Mouse (Mus musculus) hindbrain, embryonic 16.5 days (tissue): ENCODE results near the gene 9130023H24Rik. TPM values are rescaled to one million over a fixed set of nuclear protein-coding genes. Genes with fewer than 3 reads are reported as not detected.

Experiments used
- ATAC-seq: fragments of 200-750 bp; cut with Nextera tagmentation; 2 replicates; pipeline ENCODE4 v1.8.0; 2017; ENCODE audit warnings: moderate TSS enrichment, moderate library complexity
- H3K27ac ChIP-seq: fragments of 300-500 bp; sonication (generic); 2 replicates; pipeline ENCODE4 v1.5.1; 2014; ENCODE audit warnings: low read depth, mild to moderate bottlenecking, control low read depth, low read length, moderate library complexity
- H3K27me3 ChIP-seq: fragments of 300-500 bp; sonication (generic); replicated peaks from 2 replicates; pipeline ENCODE4 v1.6.1; 2014; ENCODE audit warnings: low read length; ENCODE audit not compliant: control insufficient read depth, insufficient read depth
- H3K36me3 ChIP-seq: fragments of 300-500 bp; sonication (generic); 2 replicates; pipeline ENCODE4 v1.6.1; 2014; ENCODE audit warnings: mild to moderate bottlenecking, low read length, moderate library complexity, mixed read lengths; ENCODE audit not compliant: control insufficient read depth, insufficient read depth
- H3K4me1 ChIP-seq: fragments of 300-500 bp; sonication (generic); 2 replicates; pipeline ENCODE4 v1.6.1; 2014; ENCODE audit warnings: low read depth, low read length; ENCODE audit not compliant: control insufficient read depth, insufficient read depth
- H3K4me2 ChIP-seq: fragments of 300-500 bp; sonication (generic); 2 replicates; pipeline ENCODE4 v1.6.1; 2014; ENCODE audit warnings: mild to moderate bottlenecking, low read length, control low read depth, moderate library complexity
- H3K4me3 ChIP-seq: fragments of 300-500 bp; sonication (generic); 2 replicates; pipeline ENCODE4 v1.5.1; 2014; ENCODE audit warnings: mild to moderate bottlenecking, low read length, control low read depth, moderate library complexity
- H3K9ac ChIP-seq: fragments of 300-500 bp; sonication (generic); 2 replicates; pipeline ENCODE4 v1.6.1; 2014; ENCODE audit warnings: low read depth, mild to moderate bottlenecking, control low read depth, low read length, moderate library complexity
- H3K9me3 ChIP-seq: fragments of 300-500 bp; sonication (generic); 2 replicates; pipeline ENCODE4 v1.6.1; 2014; ENCODE audit warnings: mild to moderate bottlenecking, low read length, moderate library complexity; ENCODE audit not compliant: control insufficient read depth
- WGBS: fragments of 180-500 bp; shearing (Covaris S2); extraction: QIAGEN DNeasy Blood & Tissue Kit; methylation state at CpG from one replicate; pipeline ENCODE4 v1.1.7; 2014; 5-methylcytosine and 5-hydroxymethylcytosine counted together
- polyA plus RNA-seq: library from polyadenylated mRNA; unstranded; fragments of >200 nt; fragmentation: Nextera tagmentation; extraction: Ambion mirVana; gene quantifications from 2 replicates; pipeline ENCODE4 v1.2.1, GENCODE M21; 2015

Gene 9130023H24Rik
- polyA plus RNA-seq, 1 experiment from 2014 or later = 6.3 TPM

DNA sequence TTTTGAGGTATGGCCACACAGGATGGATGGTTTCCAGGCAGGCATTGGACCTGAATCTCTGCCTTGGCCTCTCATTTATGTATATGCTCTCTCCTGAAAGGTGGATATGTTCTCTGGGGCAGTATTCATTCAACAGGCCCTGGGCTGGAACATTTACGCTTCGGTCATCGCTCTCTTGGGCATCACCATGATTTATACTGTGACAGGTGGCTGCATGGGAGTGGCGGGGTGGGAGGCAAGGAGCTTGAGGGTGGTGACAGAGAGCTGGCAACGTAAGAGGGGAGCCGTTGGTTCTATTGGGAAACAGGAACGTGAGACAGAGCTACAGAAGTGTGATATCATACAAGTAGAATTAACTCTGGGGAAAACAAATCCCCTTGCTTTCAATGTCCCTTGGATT, 30.0 kb upstream of the 9130023H24Rik start:
- Histone ChIP-seq H3K36me3 (peaks cover 7% of the 10 kb centered on the region; the same call in 1 of the 2 replicates), H3K9me3 (no peaks in the 10 kb centered on the region), H3K4me1 (no peaks in the 10 kb centered on the region), H3K4me3 (no peak overlapping the region), H3K27me3 (no peaks in the 10 kb centered on the region), H3K9ac (no peak overlapping the region), H3K4me2 (no peak overlapping the region), H3K27ac (no peak overlapping the region)
- 84% methylated on average over 7 of the region's 7 CpGs for WGBS
- ATAC-seq = no peak

GRCm38 (mm10) chr7:128267391-128267790, 29.6 kb upstream of the 9130023H24Rik start:
- 71% methylated on average over 13 of the region's 13 CpGs for WGBS
- no peak for ATAC-seq
- no peak overlapping the region for H3K27ac ChIP-seq
- H3K4me3 ChIP-seq = no peak overlapping the region
- H3K36me3 ChIP-seq = peaks cover 7% of the 10 kb centered on the region; the same call in 1 of the 2 replicates
- H3K4me2 ChIP-seq = no peak overlapping the region
- H3K27me3 ChIP-seq = no peaks in the 10 kb centered on the region
- H3K9ac ChIP-seq = no peak overlapping the region
- no peaks in the 10 kb centered on the region for H3K4me1 ChIP-seq
- H3K9me3 ChIP-seq = no peaks in the 10 kb centered on the region

- peaks cover 1% of the 10 kb centered on the region; the same call in 1 of the 2 replicates for H3K36me3 ChIP-seq
- no peak overlapping the region for H3K27ac ChIP-seq
- H3K9ac ChIP-seq = no peak overlapping the region
- no peak overlapping the region for H3K4me3 ChIP-seq
- H3K4me2 ChIP-seq = no peak overlapping the region
- no peaks in the 10 kb centered on the region for H3K27me3 ChIP-seq
- no peaks in the 10 kb centered on the region for H3K4me1 ChIP-seq
- WGBS = 87% methylated on average over 5 of the region's 5 CpGs
- ATAC-seq = no peak
- H3K9me3 ChIP-seq = no peaks in the 10 kb centered on the region
Observed at GRCm38 (mm10) chr7:128266056-128266455, 28.2 kb upstream of the 9130023H24Rik start.

- no peak for ATAC-seq
- H3K9ac ChIP-seq = no peak within 1 kb of the TSS
Observed at GRCm38 (mm10) chr7:128265411-128265810, 27.6 kb upstream of the 9130023H24Rik start, which contains the start of gene Slc5a2. TSS of gene Slc5a2 (plus strand) at chr7:128265657.

DNA sequence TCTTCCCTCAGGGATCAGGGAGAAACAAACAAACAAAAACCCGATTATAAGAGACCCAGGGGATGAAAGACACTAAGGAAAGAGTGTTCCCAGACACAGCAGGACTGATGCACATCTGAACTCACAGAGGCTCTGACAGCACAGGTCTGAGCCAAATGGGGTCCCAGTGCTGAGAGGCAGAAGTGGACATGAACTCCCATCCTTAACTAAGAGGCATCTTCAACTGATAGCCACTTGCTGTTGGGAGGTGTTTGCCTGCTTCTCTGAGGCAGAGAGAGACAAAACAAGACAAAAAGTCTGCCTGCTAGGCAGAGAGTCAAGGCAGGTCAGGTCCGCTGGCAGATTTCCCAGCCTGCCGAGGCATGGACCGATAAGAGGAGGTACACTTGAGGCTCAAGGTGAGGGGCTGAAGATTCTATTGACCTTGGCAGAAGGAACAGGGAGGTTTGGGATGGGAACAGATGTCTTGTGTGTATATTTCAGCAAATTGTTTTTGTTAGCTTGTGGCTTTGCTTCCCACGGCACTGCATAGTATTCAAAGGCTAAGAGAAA, 19.0 kb upstream of the 9130023H24Rik start:
- 49% methylated on average over 5 of the region's 5 CpGs for WGBS
- no peaks in the 10 kb centered on the region for H3K36me3 ChIP-seq
- no peaks in the 10 kb centered on the region for H3K9me3 ChIP-seq
- no peak overlapping the region for H3K27ac ChIP-seq
- H3K27me3 ChIP-seq = no peaks in the 10 kb centered on the region
- no peak overlapping the region for H3K9ac ChIP-seq
- ATAC-seq = no peak
- H3K4me1 ChIP-seq = peaks cover 9% of the 10 kb centered on the region
- no peak overlapping the region for H3K4me3 ChIP-seq
- H3K4me2 ChIP-seq = no peak overlapping the region

More at GRCm38 (mm10) chr7:128265411-128265810, 27.6 kb upstream of the 9130023H24Rik start, which contains the start of gene Slc5a2:
- 84% methylated on average over 6 of the region's 6 CpGs for WGBS
- H3K27ac ChIP-seq = no peak within 1 kb of the TSS
- H3K4me1 ChIP-seq = no peaks in the 10 kb centered on the region
- no peaks in the 10 kb centered on the region for H3K36me3 ChIP-seq
- H3K9me3 ChIP-seq = no peaks in the 10 kb centered on the region
- no peak within 1 kb of the TSS for H3K4me3 ChIP-seq
- no peaks in the 10 kb centered on the region for H3K27me3 ChIP-seq
- no peak within 1 kb of the TSS for H3K4me2 ChIP-seq

DNA sequence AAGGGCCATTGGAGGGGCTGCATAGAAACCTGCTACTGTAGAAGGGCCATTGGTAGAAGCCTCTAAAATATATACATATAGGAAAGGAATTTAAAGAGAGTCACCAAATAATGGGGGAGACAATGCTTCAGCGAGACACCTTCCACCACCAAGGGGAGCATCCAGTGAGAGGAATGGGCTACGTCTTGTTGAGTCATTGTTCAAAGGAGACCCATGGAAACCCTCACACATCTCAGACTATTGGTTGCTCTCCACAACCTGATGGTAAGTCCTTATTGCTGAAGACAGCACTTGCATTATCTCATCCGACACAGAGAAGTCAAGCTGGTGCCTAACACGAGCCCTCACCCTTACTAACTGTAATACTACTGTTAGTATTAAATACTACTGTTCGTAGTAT, 17.9 kb upstream of the 9130023H24Rik start:
- Histone ChIP-seq H3K36me3 (no peaks in the 10 kb centered on the region), H3K27me3 (no peaks in the 10 kb centered on the region), H3K4me3 (no peak overlapping the region), H3K4me1 (peaks cover 11% of the 10 kb centered on the region), H3K9me3 (no peaks in the 10 kb centered on the region), H3K4me2 (no peak overlapping the region), H3K9ac (no peak overlapping the region), H3K27ac (no peak overlapping the region)
- 89% methylated on average over 5 of the region's 5 CpGs for WGBS
- ATAC-seq = no peak

- 68% methylated on average over 2 of the region's 2 CpGs for WGBS
- no peak overlapping the region for H3K4me2 ChIP-seq
- peaks cover 11% of the 10 kb centered on the region for H3K4me1 ChIP-seq
- ATAC-seq = no peak
- no peak overlapping the region for H3K4me3 ChIP-seq
- H3K9me3 ChIP-seq = no peaks in the 10 kb centered on the region
- H3K27ac ChIP-seq = no peak overlapping the region
- H3K36me3 ChIP-seq = no peaks in the 10 kb centered on the region
- H3K27me3 ChIP-seq = no peaks in the 10 kb centered on the region
- no peak overlapping the region for H3K9ac ChIP-seq
Observed at GRCm38 (mm10) chr7:128254978-128255377, 17.1 kb upstream of the 9130023H24Rik start.

DNA sequence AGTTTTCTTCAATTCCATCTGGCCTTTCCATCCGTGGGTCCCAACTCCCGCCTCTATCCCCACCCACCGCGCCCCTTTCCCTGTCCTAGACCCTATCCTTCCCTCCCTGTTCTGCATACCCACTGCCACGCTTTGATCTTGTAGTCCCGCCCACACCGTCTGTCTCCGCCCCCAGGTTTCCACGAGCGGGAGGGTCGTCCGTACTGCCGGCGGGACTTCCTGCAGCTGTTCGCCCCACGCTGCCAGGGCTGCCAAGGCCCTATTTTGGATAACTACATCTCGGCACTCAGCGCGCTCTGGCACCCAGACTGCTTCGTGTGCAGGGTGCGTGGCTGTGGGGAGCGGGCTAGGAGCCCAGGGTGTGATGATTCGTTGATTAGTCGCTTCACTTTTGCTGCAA, 14.8 kb upstream of the 9130023H24Rik start:
- H3K27me3 ChIP-seq = no peaks in the 10 kb centered on the region
- peak overlapping the region; percentile 59 for H3K4me2 ChIP-seq
- H3K36me3 ChIP-seq = no peaks in the 10 kb centered on the region
- H3K9ac ChIP-seq = peak overlapping the region; percentile 55
- peak; percentile 51 for ATAC-seq
- peak overlapping the region; percentile 36 for H3K4me3 ChIP-seq
- peaks cover 11% of the 10 kb centered on the region for H3K4me1 ChIP-seq
- no peak overlapping the region for H3K27ac ChIP-seq
- 12% methylated on average over 24 of the region's 24 CpGs for WGBS
- H3K9me3 ChIP-seq = no peaks in the 10 kb centered on the region

GRCm38 (mm10) chr7:128251946-128252345, 14.1 kb upstream of the 9130023H24Rik start:
- no peaks in the 10 kb centered on the region for H3K9me3 ChIP-seq
- H3K4me2 ChIP-seq = peak overlapping the region; percentile 59
- WGBS = 55% methylated on average over 12 of the region's 12 CpGs
- 0 out of 2 replicates have a peak overlapping the region, but pooled peaks have one; percentile 3 for H3K9ac ChIP-seq
- H3K27ac ChIP-seq = no peak overlapping the region
- H3K4me3 ChIP-seq = no peak overlapping the region; the same call in 1 of the 2 replicates
- peaks cover 11% of the 10 kb centered on the region for H3K4me1 ChIP-seq
- no peaks in the 10 kb centered on the region for H3K36me3 ChIP-seq
- ATAC-seq = no peak
- H3K27me3 ChIP-seq = no peaks in the 10 kb centered on the region
